Mouse (Mus musculus): ENCODE data around the gene Slc25a38. TPM values are rescaled to one million over a fixed set of nuclear protein-coding genes. Genes with fewer than 3 reads are reported as not detected.

Gene Slc25a38
- total RNA-seq, 2 experiments from 2014 or later, result 12.3 to 14.0 TPM

- no peak for DNase-seq
- intact Hi-C loops (cut with DNase I), result no loop called here
Observed at GRCm38 (mm10) chr9:120133755-120134475, 23.7 kb downstream of the Slc25a38 start.

GRCm38 (mm10) chr9:120134529-120135160 lies 24.5 kb downstream of the Slc25a38 start:
- intact Hi-C loops (cut with DNase I), result no loop called here
- DNase-seq, result no peak

DNA sequence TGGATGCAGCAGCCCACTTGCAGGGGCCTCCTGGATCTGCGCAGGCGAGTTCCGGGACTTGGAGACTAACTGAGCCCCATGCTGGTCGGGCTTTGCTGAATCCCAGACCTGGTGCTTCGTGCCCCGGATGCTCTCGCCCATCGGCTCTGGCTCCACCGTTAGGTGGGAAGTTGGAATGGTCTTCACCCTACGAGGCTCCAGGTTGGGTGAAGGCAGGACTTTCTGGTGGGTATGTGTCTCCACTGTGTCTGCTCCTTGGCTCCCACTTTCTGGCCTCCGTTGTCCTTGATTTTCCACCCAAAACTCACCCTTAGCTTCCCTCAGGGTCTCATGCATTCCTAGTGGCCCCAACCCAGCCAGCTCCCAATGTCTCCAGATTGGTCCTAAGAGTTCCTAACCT lies 25.3 kb downstream of the Slc25a38 start:
- intact Hi-C loops (cut with DNase I), result no loop called here
- DNase-seq, result no peak

GRCm38 (mm10) chr9:120140652-120141051 lies 30.5 kb downstream of the Slc25a38 start:
- intact Hi-C loops (cut with DNase I), result loop anchor here (1.0 to 5.0 kb wide), 3 partner anchors 31 to 288 kb away; no protein-coding TSS in a partner anchor
- DNase-seq, result peak; percentile 82 to 89

DNA sequence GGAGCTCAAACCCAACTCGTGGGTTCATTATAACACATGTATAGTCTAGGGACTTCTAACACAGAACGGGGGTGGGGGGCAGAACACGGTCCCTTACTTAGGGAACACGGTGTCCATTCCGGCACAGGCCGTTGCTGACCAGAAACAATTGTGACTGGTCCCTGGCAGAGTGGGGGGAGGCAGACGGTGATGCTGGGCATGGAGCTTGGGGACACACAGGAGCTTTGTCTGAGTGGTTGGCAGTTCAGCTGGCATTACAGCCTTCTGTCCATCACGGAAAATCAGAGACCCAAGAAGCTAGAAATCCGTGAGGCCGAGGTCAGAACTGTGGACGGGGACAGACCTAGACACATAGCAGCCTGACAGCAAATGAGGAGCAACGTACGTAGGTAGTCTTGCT lies 34.3 kb downstream of the Slc25a38 start:
- DNase-seq, result no peak
- intact Hi-C loops (cut with DNase I), result loop anchor here (5.0 kb wide), 1 partner anchor 233 kb away; no protein-coding TSS in a partner anchor

- intact Hi-C loops (cut with DNase I), result no loop called here
- no peak for DNase-seq
Observed at GRCm38 (mm10) chr9:120149222-120149828, 39.2 kb downstream of the Slc25a38 start, which contains the start of gene Mobp. Gene Mobp, plus strand, starts transcription at chr9:120149707.

DNA sequence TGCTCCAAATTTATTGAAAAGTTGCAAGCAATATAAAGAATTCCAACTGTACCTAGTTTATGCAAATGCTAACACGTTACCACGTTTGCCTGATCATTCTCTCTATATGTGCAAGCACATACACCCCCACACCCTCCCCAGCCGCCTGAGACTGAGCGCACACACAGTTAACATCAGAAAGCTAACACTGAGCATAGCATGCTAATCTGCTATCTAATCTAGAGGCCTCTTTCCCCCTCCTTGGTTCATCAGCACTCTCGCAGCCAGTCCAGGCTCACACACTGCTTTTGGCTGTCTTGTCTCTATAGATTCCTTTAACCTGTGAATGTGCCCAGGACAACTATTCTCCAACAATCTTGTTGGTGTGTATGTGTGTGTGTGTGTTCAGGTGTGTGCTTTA lies 41.0 kb downstream of the Slc25a38 start:
- intact Hi-C loops (cut with DNase I), result no loop called here
- no peak for DNase-seq

GRCm38 (mm10) chr9:120151906-120152399 lies 41.8 kb downstream of the Slc25a38 start:
- DNase-seq, result no peak
- intact Hi-C loops (cut with DNase I), result no loop called here

DNA sequence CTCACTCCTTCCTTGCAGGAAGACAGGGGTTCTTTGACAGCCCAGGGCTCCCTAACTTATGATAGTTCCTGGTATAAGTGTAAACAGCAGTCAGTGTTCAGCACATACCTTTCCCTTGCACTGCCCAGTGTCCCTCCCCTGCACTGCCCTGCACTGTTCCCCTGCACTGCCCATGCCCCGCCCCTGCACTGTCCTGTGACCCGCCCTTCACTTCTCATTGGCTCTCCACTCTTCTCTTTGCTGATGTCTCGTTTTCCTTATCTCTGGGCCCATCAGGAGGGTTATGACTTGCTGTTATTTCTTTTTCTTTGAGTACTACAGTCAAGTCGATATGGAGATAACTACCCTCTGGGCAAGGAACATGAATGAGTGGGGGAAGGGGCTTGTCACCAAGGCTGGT lies 47.9 kb downstream of the Slc25a38 start:
- no peak for DNase-seq
- intact Hi-C loops (cut with DNase I), result no loop called here

DNA sequence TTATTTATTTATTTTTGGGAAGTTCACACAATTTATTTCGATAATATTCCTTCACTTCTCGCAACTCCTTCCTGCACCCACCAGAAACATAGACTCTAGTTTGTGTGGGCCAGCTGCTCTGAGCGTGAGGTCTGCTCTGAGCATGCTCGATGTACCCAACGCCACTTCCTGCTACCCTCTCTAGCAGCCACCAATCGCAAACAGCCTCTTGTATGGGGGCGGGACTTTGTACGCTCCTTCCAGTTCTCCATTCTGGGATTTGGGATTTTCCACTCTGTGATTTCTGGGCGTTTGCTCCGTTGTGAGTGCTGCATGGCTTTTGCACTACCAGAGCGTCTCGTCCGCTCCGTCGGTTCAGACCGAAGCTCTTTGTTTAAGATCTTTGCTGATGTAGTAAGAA lies 53.7 kb downstream of the Slc25a38 start:
- intact Hi-C loops (cut with DNase I), result no loop called here
- DNase-seq, result no peak

DNA sequence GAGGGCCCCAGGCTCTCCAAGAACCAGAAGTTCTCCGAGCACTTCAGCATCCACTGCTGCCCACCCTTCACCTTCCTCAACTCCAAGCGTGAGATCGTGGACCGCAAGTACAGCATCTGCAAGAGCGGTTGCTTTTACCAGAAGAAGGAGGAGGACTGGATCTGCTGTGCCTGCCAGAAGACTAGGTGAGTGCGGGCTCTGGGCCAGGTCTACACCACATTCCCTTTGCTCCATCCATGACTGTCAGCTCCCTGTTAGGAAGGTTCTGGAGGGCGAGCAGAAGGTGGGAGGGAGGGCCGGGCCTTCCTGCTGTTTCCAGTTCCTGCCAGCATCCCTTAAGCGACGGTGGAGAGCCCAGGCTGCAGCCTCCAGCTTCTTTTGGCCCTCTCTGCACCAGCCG lies 57.7 kb downstream of the Slc25a38 start:
- intact Hi-C loops (cut with DNase I), result no loop called here
- DNase-seq, result no peak

GRCm38 (mm10) chr9:120171295-120171694 lies 61.1 kb downstream of the Slc25a38 start:
- peak; percentile 63 to 72 for DNase-seq

More at GRCm38 (mm10) chr9:120171295-120171694, 61.1 kb downstream of the Slc25a38 start:
- intact Hi-C loops (cut with DNase I), result loop anchor here (1.0 kb wide), 1 partner anchor 30 kb away; no protein-coding TSS in a partner anchor

Other genes with a start within 250 kb of the Slc25a38 start
- 10 to 100 TPM; 28.9 to 29.6 TPM for gene Wdr48, start 215.5 kb upstream of the Slc25a38 start, total RNA-seq (2021)
- 10 to 100 TPM; 21.4 to 22.8 TPM for gene Gorasp1, start 172.8 kb upstream of the Slc25a38 start, total RNA-seq (2021)
- under 1 TPM in 1 of 2 experiments, not detected in 1; 0.26 TPM for gene Ttc21a, start 172.8 kb upstream of the Slc25a38 start, total RNA-seq (2021)
- 10 to 100 TPM; 15.8 to 21.4 TPM for gene Csrnp1, start 125.7 kb upstream of the Slc25a38 start, total RNA-seq (2021)
- gene Xirp1, start 86.8 kb upstream of the Slc25a38 start, total RNA-seq (2021), result 100 to 1,000 TPM; 105 to 114 TPM
- 1 to 10 TPM; 3.4 TPM for gene Cx3cr1, start 40.5 kb upstream of the Slc25a38 start, total RNA-seq (2021)
- under 1 TPM in 1 of 2 experiments, not detected in 1; 0.44 TPM for gene Ccr8, start 18.3 kb upstream of the Slc25a38 start, total RNA-seq (2021)
- gene Rpsa, start 17.3 kb downstream of the Slc25a38 start, total RNA-seq (2021), result 100 to 1,000 TPM; 475 to 558 TPM
- not detected for gene Mobp, start 39.3 kb downstream of the Slc25a38 start, total RNA-seq (2021)
- gene Myrip, start 191.1 kb downstream of the Slc25a38 start, total RNA-seq (2021), result 1 to 10 TPM; 4.3 to 4.7 TPM

Measured in heart, postnatal 14 days (tissue).